Mouse (Mus musculus): ENCODE measurements at regions not wholly inside any gene's neighbourhood (a gene's known extent, or its start where the extent isn't known, plus 50 kb on each side); places are given as distances from the start of the nearest gene placed in this dataset.

DNA sequence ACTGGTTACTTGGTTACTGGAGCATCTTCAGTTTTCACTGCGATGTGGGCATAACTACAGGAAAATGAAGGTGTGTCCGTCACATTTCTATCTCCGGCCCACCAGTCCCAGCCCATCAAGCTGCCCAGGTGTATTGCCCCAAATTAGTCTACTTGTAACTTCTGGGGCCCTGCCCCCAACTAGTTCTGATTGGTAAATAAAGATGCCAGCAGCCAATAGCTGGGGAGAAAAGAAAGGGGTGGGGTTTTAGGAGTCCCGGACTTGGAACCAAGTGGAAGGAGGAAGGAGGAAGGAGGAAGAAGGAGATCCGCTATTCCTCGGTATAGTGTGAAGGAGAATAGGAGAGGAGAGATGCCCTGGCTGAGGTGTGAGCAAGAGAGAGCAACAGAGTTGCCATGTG, 71.1 kb upstream of the Atl2 start:
- H3K4me3 ChIP-seq (ENCODE audit: low read depth, low read length) = no peak overlapping the region
- H3K27me3 ChIP-seq (ENCODE audit: insufficient read depth, low read length) = no peaks in the 10 kb centered on the region
- no peaks in the 10 kb centered on the region for H3K36me3 ChIP-seq (ENCODE audit: insufficient read depth)
- H3K4me1 ChIP-seq (ENCODE audit: insufficient read depth) = peaks cover 15% of the 10 kb centered on the region
- DNase-seq = no peak
- H3K27ac ChIP-seq (ENCODE audit: low read depth) = no peak overlapping the region
- H3K9me3 ChIP-seq (ENCODE audit: low read depth, low read length) = no peaks in the 10 kb centered on the region
- ATAC-seq (ENCODE audit: insufficient read depth) = no peak
- 52% methylated on average over 6 of the region's 6 CpGs for WGBS
- no peak for TF ChIP-seq CTCF (IDR thresholded peaks at IDR 0.05; ENCODE audit: low read depth)
- no peak overlapping the region for H3K4me2 ChIP-seq
- H3K9ac ChIP-seq = no peak overlapping the region

DNA sequence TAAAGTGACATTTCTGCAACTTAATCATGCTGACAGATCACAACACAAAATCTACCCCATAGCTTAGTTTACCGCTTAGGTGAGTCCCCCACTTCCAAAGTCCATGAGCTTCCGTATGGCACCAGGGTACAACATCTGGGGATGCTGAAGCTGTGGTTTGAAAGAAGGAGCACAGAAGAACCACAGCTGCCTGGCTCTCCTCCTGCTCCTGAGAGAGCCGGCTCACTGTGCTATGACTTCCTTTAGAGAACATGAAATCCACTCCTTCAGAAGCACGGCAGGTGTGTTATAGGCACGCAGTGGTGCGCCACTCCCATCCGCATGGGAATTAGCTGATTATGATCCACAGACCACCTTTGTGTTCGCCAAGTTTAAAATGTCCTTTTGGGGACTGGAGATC, 69.7 kb upstream of the Atl2 start:
- peaks cover 15% of the 10 kb centered on the region for H3K4me1 ChIP-seq (ENCODE audit: insufficient read depth)
- no peak overlapping the region for H3K27ac ChIP-seq (ENCODE audit: low read depth)
- DNase-seq = no peak
- H3K27me3 ChIP-seq (ENCODE audit: insufficient read depth, low read length) = no peaks in the 10 kb centered on the region
- H3K4me2 ChIP-seq = no peak overlapping the region
- H3K9me3 ChIP-seq (ENCODE audit: low read depth, low read length) = no peaks in the 10 kb centered on the region
- no peak for ATAC-seq (ENCODE audit: insufficient read depth)
- TF ChIP-seq CTCF (IDR thresholded peaks at IDR 0.05; ENCODE audit: low read depth) = no peak
- no peak overlapping the region for H3K4me3 ChIP-seq (ENCODE audit: low read depth, low read length)
- 87% methylated on average over 8 of the region's 8 CpGs for WGBS
- H3K9ac ChIP-seq = no peak overlapping the region
- no peaks in the 10 kb centered on the region for H3K36me3 ChIP-seq (ENCODE audit: insufficient read depth)

DNA sequence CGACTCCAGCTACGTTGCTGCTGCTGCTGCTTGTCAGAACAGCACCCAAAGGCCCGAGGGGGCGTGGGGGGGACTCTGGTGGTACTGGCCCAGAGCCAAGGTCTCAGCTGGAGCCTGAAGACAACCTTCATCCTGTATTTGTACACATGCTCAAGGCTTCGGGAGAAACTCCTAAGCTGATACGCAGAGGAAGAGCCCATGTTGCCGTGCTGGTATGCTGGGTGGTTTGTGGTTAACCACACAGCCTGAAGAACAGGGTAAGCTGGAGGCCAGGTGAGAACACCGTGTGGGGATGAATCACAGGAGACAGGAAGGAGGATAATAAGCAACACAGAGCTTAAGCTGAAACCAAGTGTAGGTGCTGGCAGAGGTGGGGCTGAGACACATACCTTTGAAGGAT, 68.9 kb upstream of the Atl2 start:
- TF ChIP-seq CTCF (IDR thresholded peaks at IDR 0.05; ENCODE audit: low read depth) = no peak
- 64% methylated on average over 8 of the region's 8 CpGs for WGBS
- H3K27ac ChIP-seq (ENCODE audit: low read depth) = no peak overlapping the region
- no peak for ATAC-seq (ENCODE audit: insufficient read depth)
- no peak overlapping the region for H3K4me2 ChIP-seq
- H3K9me3 ChIP-seq (ENCODE audit: low read depth, low read length) = no peaks in the 10 kb centered on the region
- H3K4me3 ChIP-seq (ENCODE audit: low read depth, low read length) = no peak overlapping the region
- H3K9ac ChIP-seq = no peak overlapping the region
- peaks cover 14% of the 10 kb centered on the region for H3K4me1 ChIP-seq (ENCODE audit: insufficient read depth)
- DNase-seq = no peak
- H3K36me3 ChIP-seq (ENCODE audit: insufficient read depth) = no peaks in the 10 kb centered on the region
- H3K27me3 ChIP-seq (ENCODE audit: insufficient read depth, low read length) = no peaks in the 10 kb centered on the region

DNA sequence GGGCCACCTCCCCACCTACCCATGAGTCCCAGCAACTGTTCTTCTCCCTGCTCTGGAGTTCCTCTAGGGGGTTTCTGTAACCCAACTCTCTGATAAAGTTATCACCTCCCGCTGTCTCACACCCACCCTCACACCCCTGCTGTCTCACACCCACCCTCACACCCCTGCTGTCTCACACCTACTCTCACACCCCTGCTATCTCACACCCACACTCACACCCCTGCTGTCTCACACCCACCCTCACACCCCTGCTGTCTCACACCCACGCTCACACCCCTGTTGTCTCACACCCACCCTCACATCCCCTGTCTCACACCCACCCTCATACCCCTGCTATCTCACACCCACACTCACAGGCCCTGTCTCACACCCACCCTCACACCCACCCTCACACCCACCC, 67.4 kb upstream of the Atl2 start:
- 49% methylated on average over 2 of the region's 2 CpGs for WGBS
- Histone ChIP-seq H3K9me3 (ENCODE audit: low read depth, low read length) (no peaks in the 10 kb centered on the region), H3K4me1 (ENCODE audit: insufficient read depth) (no peaks in the 10 kb centered on the region; the same call in 1 of the 2 replicates), H3K27me3 (ENCODE audit: insufficient read depth, low read length) (no peaks in the 10 kb centered on the region), H3K36me3 (ENCODE audit: insufficient read depth) (no peaks in the 10 kb centered on the region), H3K4me2 (no peak overlapping the region), H3K9ac (no peak overlapping the region), H3K27ac (ENCODE audit: low read depth) (no peak overlapping the region), H3K4me3 (ENCODE audit: low read depth, low read length) (no peak overlapping the region)
- DNase-seq (no peak), ATAC-seq (ENCODE audit: insufficient read depth) (no peak)
- TF ChIP-seq CTCF (IDR thresholded peaks at IDR 0.05; ENCODE audit: low read depth) = no peak

DNA sequence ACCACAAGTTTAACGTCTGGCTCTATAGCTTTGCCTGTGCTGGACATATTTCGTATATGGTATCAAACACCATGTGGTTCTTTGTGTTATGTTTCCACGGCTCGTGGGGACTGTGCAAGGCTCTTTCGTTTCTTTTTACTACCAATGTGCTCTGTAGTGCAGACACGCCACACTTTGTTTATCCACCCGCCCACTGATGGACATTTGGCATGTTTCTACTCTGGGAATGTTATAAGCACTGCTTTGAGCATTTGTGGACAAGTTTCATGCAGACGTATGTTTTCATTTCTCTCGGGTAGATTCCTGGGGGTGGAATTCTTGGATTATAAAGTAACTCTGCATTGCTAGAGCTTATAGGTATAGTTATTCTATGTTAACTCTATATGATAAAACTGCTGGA, 65.5 kb upstream of the Atl2 start:
- WGBS = 40% methylated on average over 9 of the region's 9 CpGs
- H3K9me3 ChIP-seq (ENCODE audit: low read depth, low read length) = no peaks in the 10 kb centered on the region
- no peak overlapping the region for H3K27ac ChIP-seq (ENCODE audit: low read depth)
- H3K4me3 ChIP-seq (ENCODE audit: low read depth, low read length) = no peak overlapping the region
- no peaks in the 10 kb centered on the region; the same call in 1 of the 2 replicates for H3K4me1 ChIP-seq (ENCODE audit: insufficient read depth)
- no peak overlapping the region for H3K4me2 ChIP-seq
- H3K27me3 ChIP-seq (ENCODE audit: insufficient read depth, low read length) = no peaks in the 10 kb centered on the region
- H3K9ac ChIP-seq = no peak overlapping the region
- no peak for TF ChIP-seq CTCF (IDR thresholded peaks at IDR 0.05; ENCODE audit: low read depth)
- no peak for ATAC-seq (ENCODE audit: insufficient read depth)
- H3K36me3 ChIP-seq (ENCODE audit: insufficient read depth) = no peaks in the 10 kb centered on the region
- DNase-seq = peak; percentile 39

DNA sequence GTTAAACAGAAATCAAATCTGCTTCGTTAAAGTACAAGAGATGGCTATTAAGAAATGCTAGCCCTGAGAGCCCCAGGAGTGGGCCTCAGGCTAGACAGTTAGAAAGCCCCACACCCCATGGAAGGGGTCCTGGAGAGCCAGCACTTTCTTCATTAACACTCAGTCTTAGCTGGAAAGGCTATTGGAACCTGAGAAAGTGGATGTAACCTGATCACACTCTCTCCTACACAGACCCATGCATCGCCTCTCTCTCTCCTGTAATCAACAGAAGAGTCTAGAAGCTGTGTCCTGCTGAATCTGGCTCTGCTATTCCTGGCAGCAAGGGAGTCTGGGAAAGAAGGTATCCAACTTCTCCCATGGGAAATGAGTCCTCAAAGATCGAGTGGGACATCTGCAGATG, 64.8 kb upstream of the Atl2 start:
- 41% methylated on average over 3 of the region's 3 CpGs for WGBS
- H3K9me3 ChIP-seq (ENCODE audit: low read depth, low read length) = no peaks in the 10 kb centered on the region
- H3K27me3 ChIP-seq (ENCODE audit: insufficient read depth, low read length) = no peaks in the 10 kb centered on the region
- H3K4me1 ChIP-seq (ENCODE audit: insufficient read depth) = no peaks in the 10 kb centered on the region; the same call in 1 of the 2 replicates
- ATAC-seq (ENCODE audit: insufficient read depth) (no peak), DNase-seq (no peak)
- no peak overlapping the region for H3K27ac ChIP-seq (ENCODE audit: low read depth)
- no peak overlapping the region for H3K9ac ChIP-seq
- no peak for TF ChIP-seq CTCF (IDR thresholded peaks at IDR 0.05; ENCODE audit: low read depth)
- H3K4me2 ChIP-seq = no peak overlapping the region
- no peaks in the 10 kb centered on the region for H3K36me3 ChIP-seq (ENCODE audit: insufficient read depth)
- H3K4me3 ChIP-seq (ENCODE audit: low read depth, low read length) = no peak overlapping the region

DNA sequence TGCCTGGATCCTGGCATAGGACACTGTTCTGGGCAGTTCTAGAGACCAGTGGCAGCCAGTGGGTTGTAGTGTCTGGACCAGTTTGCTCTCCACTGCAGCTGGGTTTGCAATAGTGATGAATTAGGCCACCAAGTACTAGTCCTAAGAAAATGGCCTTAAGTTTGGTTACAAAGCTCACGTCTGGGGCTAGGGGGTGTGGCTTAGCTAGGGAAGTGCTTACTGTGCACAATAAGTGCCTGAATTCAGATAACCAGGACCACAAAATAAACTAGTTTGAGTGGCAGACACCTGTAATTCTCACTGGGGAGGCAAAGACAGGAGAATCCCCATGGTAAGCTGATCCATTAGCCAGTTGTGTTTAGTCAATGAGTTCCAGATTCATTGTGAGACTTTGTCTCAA, 59.3 kb upstream of the Atl2 start:
- Histone ChIP-seq H3K36me3 (ENCODE audit: insufficient read depth) (no peaks in the 10 kb centered on the region), H3K4me2 (no peak overlapping the region), H3K9me3 (ENCODE audit: low read depth, low read length) (no peaks in the 10 kb centered on the region), H3K9ac (no peak overlapping the region), H3K27me3 (ENCODE audit: insufficient read depth, low read length) (no peaks in the 10 kb centered on the region), H3K27ac (ENCODE audit: low read depth) (no peak overlapping the region), H3K4me1 (ENCODE audit: insufficient read depth) (no peaks in the 10 kb centered on the region; the same call in 1 of the 2 replicates), H3K4me3 (ENCODE audit: low read depth, low read length) (no peak overlapping the region)
- ATAC-seq (ENCODE audit: insufficient read depth) (no peak), DNase-seq (no peak)
- no peak for TF ChIP-seq CTCF (IDR thresholded peaks at IDR 0.05; ENCODE audit: low read depth)
- WGBS = 21% methylated on average over 1 of the region's 1 CpGs

DNA sequence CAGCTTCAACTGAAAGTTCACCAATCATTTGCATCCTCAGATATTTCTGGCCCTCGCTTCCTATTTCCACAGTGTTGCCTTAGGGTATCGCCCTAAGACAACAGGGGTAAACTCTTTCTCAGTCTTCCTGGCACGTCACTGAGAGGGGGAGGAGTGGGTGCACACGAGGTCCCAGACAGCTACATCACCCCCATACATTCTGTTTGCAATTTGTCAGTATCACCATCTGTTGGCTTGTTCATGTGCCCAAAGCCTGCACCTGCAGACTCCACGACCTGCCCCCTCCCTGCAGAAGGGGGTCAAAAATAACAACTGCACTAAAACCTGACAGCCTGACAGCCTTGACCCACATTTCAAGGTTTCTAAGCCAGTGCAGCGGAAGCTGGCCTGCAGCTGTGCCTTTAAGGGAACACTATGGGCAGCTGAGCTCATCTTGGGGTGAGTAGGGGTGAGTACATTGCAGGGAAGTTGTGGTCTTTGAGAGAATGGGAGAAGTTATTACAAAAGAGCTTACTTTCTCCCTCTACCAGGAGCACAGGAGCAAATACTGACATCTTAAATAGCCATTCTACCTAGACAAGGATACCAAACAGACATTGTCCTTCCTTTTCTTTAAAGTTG, 58.8 kb upstream of the Atl2 start:
- Histone ChIP-seq H3K4me2 (no peak overlapping the region), H3K27me3 (ENCODE audit: insufficient read depth, low read length) (no peaks in the 10 kb centered on the region), H3K4me1 (ENCODE audit: insufficient read depth) (peaks cover 3% of the 10 kb centered on the region), H3K27ac (ENCODE audit: low read depth) (no peak overlapping the region), H3K36me3 (ENCODE audit: insufficient read depth) (no peaks in the 10 kb centered on the region), H3K4me3 (ENCODE audit: low read depth, low read length) (no peak overlapping the region), H3K9me3 (ENCODE audit: low read depth, low read length) (no peaks in the 10 kb centered on the region), H3K9ac (no peak overlapping the region)
- no peak for TF ChIP-seq CTCF (IDR thresholded peaks at IDR 0.05; ENCODE audit: low read depth)
- DNase-seq (no peak), ATAC-seq (ENCODE audit: insufficient read depth) (no peak)
- 44% methylated on average over 6 of the region's 6 CpGs for WGBS

Data from lung, embryonic 14.5 days (tissue).